Mouse (Mus musculus) G1E (cell line): ENCODE results near the gene Ern1.

ENCODE experiments used
- CTCF ChIP-seq: IDR thresholded peaks from 2 replicates; pipeline ENCODE4 v1.5.1; 2012; ENCODE audit warnings: low read depth, low read length, inconsistent platforms, mixed read lengths
- GATA1 ChIP-seq: IDR thresholded peaks from 2 replicates; pipeline ENCODE4 v1.6.1; 2012; ENCODE audit warnings: borderline replicate concordance, low read length, inconsistent platforms, mixed read lengths
- GATA2 ChIP-seq: IDR thresholded peaks from 2 replicates; pipeline ENCODE4 v1.6.1; 2012; ENCODE audit warnings: low read depth, low read length, inconsistent platforms, borderline replicate concordance
- POLR2AphosphoS5 ChIP-seq: IDR thresholded peaks from 2 replicates; pipeline ENCODE4 v1.6.1; 2012; ENCODE audit warnings: low read depth, low read length, inconsistent platforms; ENCODE audit not compliant: insufficient replicate concordance
- TAL1 ChIP-seq: conservative IDR thresholded peaks from 2 replicates; pipeline ENCODE4 v1.6.1; 2012; ENCODE audit warnings: low read depth, low read length, inconsistent platforms, mixed read lengths

- TF ChIP-seq CTCF (no peak), GATA1 (no peak), TAL1 (no peak), POLR2AphosphoS5 (no peak), GATA2 (no peak)
Measured at GRCm38 (mm10) chr11:106417860-106418259, 69.8 kb downstream of the Ern1 start.
